ENCODE assay signal across 9 mouse cellular contexts in genomic region chrX:102660712-102661111, GRCm38 (mm10). TPM values are rescaled to one million over a fixed set of nuclear protein-coding genes. Genes with fewer than 3 reads are reported as not detected.
DNase-seq lines count a peak whose midpoint lies in the region; ATAC-seq and TF ChIP-seq lines count a peak whose summit lies in the region.
"Had no signal": no experiment of that assay in that cellular context is flagged by ENCODE, and none has a peak within 500 bp of the region (broad histone marks: within the 10 kb centered on the region; RNA-seq: fewer than 3 reads in every experiment).

No protein-coding gene starts in this region.

- H3K9me3 ChIP-seq in intestine, postnatal 0 days (ENCODE audit: control insufficient read depth) = no peaks in the 10 kb centered on the region
- no peaks in the 10 kb centered on the region for H3K9me3 ChIP-seq in intestine, embryonic 15.5 days
- no peaks in the 10 kb centered on the region for H3K9me3 ChIP-seq in E14TG2a.4 (ENCODE audit: low read length)
- H3K9me3 ChIP-seq: lung, embryonic 15.5 days had no signal

- H3K36me3 ChIP-seq in intestine, postnatal 0 days (ENCODE audit: control insufficient read depth, insufficient read depth) = no peaks in the 10 kb centered on the region
- H3K36me3 ChIP-seq in intestine, embryonic 15.5 days = no peaks in the 10 kb centered on the region
- H3K36me3 ChIP-seq in E14TG2a.4 (ENCODE audit: insufficient read depth, low read length) = no peaks in the 10 kb centered on the region
- H3K36me3 ChIP-seq: lung, embryonic 15.5 days had no signal

- no peaks in the 10 kb centered on the region for H3K27me3 ChIP-seq in intestine, postnatal 0 days (replicated peaks; ENCODE audit: control insufficient read depth, insufficient read depth, low read length)
- H3K27me3 ChIP-seq in intestine, embryonic 15.5 days (replicated peaks) = no peaks in the 10 kb centered on the region
- peaks cover 4% of the 10 kb centered on the region; the same call in 1 of the 2 replicates for H3K27me3 ChIP-seq in E14TG2a.4 (ENCODE audit: insufficient read depth, low read length)
- H3K27me3 ChIP-seq: lung, embryonic 15.5 days had no signal

- no peak overlapping the region for H3K9ac ChIP-seq in intestine, postnatal 0 days (ENCODE audit: low read depth, low read length)
- no peak overlapping the region for H3K9ac ChIP-seq in intestine, embryonic 15.5 days
- H3K9ac ChIP-seq: lung, embryonic 15.5 days had no signal

- no peak for ATAC-seq in intestine, postnatal 0 days
- no peak for ATAC-seq in intestine, embryonic 15.5 days

- no peak overlapping the region for H3K4me2 ChIP-seq in intestine, postnatal 0 days (replicated peaks; ENCODE audit: low read depth)
- H3K4me2 ChIP-seq in intestine, embryonic 15.5 days (replicated peaks) = no peak overlapping the region
- H3K4me2 ChIP-seq: lung, embryonic 15.5 days had no signal

- DNase-seq in 416B (ENCODE audit: low read depth) = peak; percentile 10
- DNase-seq in heart, postnatal 4 days = peak; percentile 25
- no peak for DNase-seq in right cerebral cortex, postnatal 25 days
- DNase-seq in T-cell, adult 2 months (ENCODE audit: low spot score) = no peak

- 28% methylated on average over 3 of the region's 3 CpGs for WGBS in intestine, postnatal 0 days
- 25% methylated on average over 3 of the region's 3 CpGs for WGBS in intestine, embryonic 15.5 days

- no peak overlapping the region for H3K27ac ChIP-seq in intestine, postnatal 0 days (ENCODE audit: low read depth, low read length)
- no peak overlapping the region for H3K27ac ChIP-seq in intestine, embryonic 15.5 days
- H3K27ac ChIP-seq: lung, embryonic 15.5 days had no signal

- no peak overlapping the region for H3K4me3 ChIP-seq in intestine, postnatal 0 days (ENCODE audit: low read depth, low read length)
- H3K4me3 ChIP-seq in intestine, embryonic 15.5 days (replicated peaks) = no peak overlapping the region
- H3K4me3 ChIP-seq in E14TG2a.4 (replicated peaks; ENCODE audit: low read length) = no peak overlapping the region
- H3K4me3 ChIP-seq: lung, embryonic 15.5 days had no signal

- TF ChIP-seq CTCF in intestine, postnatal 0 days (IDR thresholded peaks at IDR 0.05; ENCODE audit: low read depth) = peak; percentile 58
- peak; percentile 34 for TF ChIP-seq CTCF in E14TG2a.4 (conservative IDR thresholded peaks at IDR 0.05; ENCODE audit: low read length)

- H3K4me1 ChIP-seq in intestine, postnatal 0 days (replicated peaks; ENCODE audit: control insufficient read depth, insufficient read depth, low read length) = no peaks in the 10 kb centered on the region
- H3K4me1 ChIP-seq in intestine, embryonic 15.5 days (replicated peaks) = no peaks in the 10 kb centered on the region
- no peaks in the 10 kb centered on the region for H3K4me1 ChIP-seq in E14TG2a.4 (replicated peaks; ENCODE audit: low read depth, low read length)
- H3K4me1 ChIP-seq: lung, embryonic 15.5 days had no signal

RNA-seq across cellular contexts. Expression of gene Phka1, which starts 16.7 kb away (rescaled TPM):
- 1.7 and 1.8 TPM in 2 replicates for polyA plus RNA-seq in intestine, postnatal 0 days (2015; fragmentation: Nextera tagmentation; extraction: Ambion mirVana)
- 5.1 and 5.5 TPM in 2 replicates for polyA plus RNA-seq in intestine, embryonic 15.5 days (2015; fragmentation: Nextera tagmentation; extraction: Ambion mirVana)
- 10 to 100 TPM; 25.7 to 28.7 TPM for total RNA-seq in heart, postnatal 4 days (2021)

RNA-seq across cellular contexts. Expression of gene Gm3880, which starts 26.1 kb away (rescaled TPM):
- not detected in 2 replicates for polyA plus RNA-seq in intestine, postnatal 0 days (2015; fragmentation: Nextera tagmentation; extraction: Ambion mirVana)
- polyA plus RNA-seq in intestine, embryonic 15.5 days (2015; fragmentation: Nextera tagmentation; extraction: Ambion mirVana) = not detected in 2 replicates
- total RNA-seq in heart, postnatal 4 days (2021) = not detected
- polyA plus RNA-seq: heart, embryonic 14.5 days; lung, embryonic 15.5 days had no signal

RNA-seq across cellular contexts. Expression of gene Gm9112, which starts 46.7 kb away (rescaled TPM):
- polyA plus RNA-seq in intestine, postnatal 0 days (2015; fragmentation: Nextera tagmentation; extraction: Ambion mirVana) = not detected in 2 replicates
- polyA plus RNA-seq in intestine, embryonic 15.5 days (2015; fragmentation: Nextera tagmentation; extraction: Ambion mirVana) = not detected in 2 replicates
- total RNA-seq in heart, postnatal 4 days (2021) = not detected
- polyA plus RNA-seq: heart, embryonic 14.5 days; lung, embryonic 15.5 days had no signal

RNA-seq across cellular contexts. Expression of gene Dmrtc1b, which starts 47.0 kb away (rescaled TPM):
- not detected in 2 replicates for polyA plus RNA-seq in intestine, postnatal 0 days (2015; fragmentation: Nextera tagmentation; extraction: Ambion mirVana)
- polyA plus RNA-seq in intestine, embryonic 15.5 days (2015; fragmentation: Nextera tagmentation; extraction: Ambion mirVana) = not detected in 2 replicates
- total RNA-seq in heart, postnatal 4 days (2021) = not detected
- polyA plus RNA-seq: heart, embryonic 14.5 days; lung, embryonic 15.5 days had no signal

Comparison
In these comparisons a context has a peak if more than half of its experiments do, and no peak if none do; other contexts are left out.
1. DNase-seq: peak in 416B (single experiment) and heart, postnatal 4 days (single experiment); none in right cerebral cortex, postnatal 25 days (single experiment) and T-cell, adult 2 months (single experiment).